Mouse (Mus musculus) lung, postnatal 0 days (tissue): ENCODE data around the gene Ccdc33. TPM values are rescaled to one million over a fixed set of nuclear protein-coding genes. Genes with fewer than 3 reads are reported as not detected.

Experiments
- ATAC-seq: fragments of 200-750 bp; cut with Nextera tagmentation; 2 replicates; pipeline ENCODE4 v1.8.0; 2017; ENCODE audit warnings: moderate library complexity
- DNase-seq: peaks from one replicate; pipeline ENCODE4 v3.0.0-alpha.2; 2016; ENCODE audit warnings: low spot score
- H3K27ac ChIP-seq: fragments of 300-500 bp; sonication (generic); 2 replicates; pipeline ENCODE4 v1.5.1; 2014; ENCODE audit warnings: antibody characterized with exemption, mild to moderate bottlenecking, low read length, mixed read lengths
- H3K27me3 ChIP-seq: fragments of 300-500 bp; sonication (generic); replicated peaks from 2 replicates; pipeline ENCODE4 v1.6.1; 2014; ENCODE audit warnings: low read length, mixed read lengths; ENCODE audit not compliant: insufficient read depth
- H3K36me3 ChIP-seq: fragments of 300-500 bp; sonication (generic); 2 replicates; pipeline ENCODE4 v1.6.1; 2014; ENCODE audit warnings: low read length, mixed read lengths; ENCODE audit not compliant: insufficient read depth
- H3K4me1 ChIP-seq: fragments of 300-500 bp; sonication (generic); 2 replicates; pipeline ENCODE4 v1.6.1; 2014; ENCODE audit warnings: antibody characterized with exemption, low read depth, low read length, mixed read lengths; ENCODE audit not compliant: insufficient read depth
- H3K4me2 ChIP-seq: fragments of 300-500 bp; sonication (generic); replicated peaks from 2 replicates; pipeline ENCODE4 v1.6.1; 2014; ENCODE audit warnings: low read depth, mild to moderate bottlenecking, low read length, moderate library complexity, mixed read lengths
- H3K4me3 ChIP-seq: fragments of 300-500 bp; sonication (generic); 2 replicates; pipeline ENCODE4 v1.5.1; 2014; ENCODE audit warnings: low read depth, low read length
- H3K9ac ChIP-seq: fragments of 300-500 bp; sonication (generic); replicated peaks from 2 replicates; pipeline ENCODE4 v1.6.1; 2014; ENCODE audit warnings: low read depth, mild to moderate bottlenecking
- H3K9me3 ChIP-seq: fragments of 300-500 bp; sonication (generic); 2 replicates; pipeline ENCODE4 v1.6.1; 2016; ENCODE audit warnings: low read length, mixed read lengths
- CTCF ChIP-seq: IDR thresholded peaks from 2 replicates; pipeline ENCODE4 v1.5.1; 2016; ENCODE audit warnings: antibody characterized with exemption, mild to moderate bottlenecking
- EP300 ChIP-seq: IDR thresholded peaks from 2 replicates; pipeline ENCODE4 v1.6.1; 2016; ENCODE audit warnings: antibody characterized with exemption, mild to moderate bottlenecking, control low read depth
- whole genome bisulfite sequencing: fragments of 180-500 bp; shearing (Covaris S2); extraction: QIAGEN DNeasy Blood & Tissue Kit; methylation state at CpG from one replicate; pipeline ENCODE4 v1.1.7; 2014; 5-methylcytosine and 5-hydroxymethylcytosine counted together
- polyA plus RNA-seq: library from polyadenylated mRNA; unstranded; fragments of >200 nt; fragmentation: Nextera tagmentation; extraction: Ambion mirVana; gene quantifications from 2 replicates; pipeline ENCODE4 v1.2.1, GENCODE M21; 2015

Gene Ccdc33
- polyA plus RNA-seq, 1 experiment from 2014 or later = 3.0 TPM

- H3K4me3 ChIP-seq = no peak overlapping the region
- TF ChIP-seq CTCF (no peak), EP300 (no peak)
- H3K27ac ChIP-seq = no peak overlapping the region
- 54% methylated on average over 5 of the region's 5 CpGs for WGBS
- H3K9me3 ChIP-seq = no peaks in the 10 kb centered on the region
- no peaks in the 10 kb centered on the region for H3K27me3 ChIP-seq
- no peaks in the 10 kb centered on the region for H3K36me3 ChIP-seq
- no peak for ATAC-seq
- no peaks in the 10 kb centered on the region for H3K4me1 ChIP-seq
- no peak for DNase-seq
- no peak overlapping the region for H3K4me2 ChIP-seq
- no peak overlapping the region for H3K9ac ChIP-seq
Measured at GRCm38 (mm10) chr9:58031895-58032294, 86.7 kb downstream of the Ccdc33 start.

GRCm38 (mm10) chr9:58029635-58030034 is 89.0 kb downstream of the Ccdc33 start:
- Histone ChIP-seq H3K9me3 (no peaks in the 10 kb centered on the region), H3K36me3 (no peaks in the 10 kb centered on the region), H3K27ac (no peak overlapping the region), H3K4me1 (no peaks in the 10 kb centered on the region), H3K9ac (no peak overlapping the region), H3K4me2 (no peak overlapping the region), H3K4me3 (no peak overlapping the region), H3K27me3 (no peaks in the 10 kb centered on the region)
- DNase-seq (no peak), ATAC-seq (no peak)
- TF ChIP-seq CTCF = no peak
- TF ChIP-seq EP300 = no peak
- 79% methylated on average over 6 of the region's 6 CpGs for WGBS

GRCm38 (mm10) chr9:58028841-58029240 is 89.8 kb downstream of the Ccdc33 start:
- H3K4me3 ChIP-seq = no peak overlapping the region
- H3K36me3 ChIP-seq = no peaks in the 10 kb centered on the region
- H3K27ac ChIP-seq = no peak overlapping the region
- no peaks in the 10 kb centered on the region for H3K9me3 ChIP-seq
- H3K4me1 ChIP-seq = no peaks in the 10 kb centered on the region
- H3K4me2 ChIP-seq = no peak overlapping the region
- WGBS = 58% methylated on average over 5 of the region's 5 CpGs
- no peak overlapping the region for H3K9ac ChIP-seq
- TF ChIP-seq CTCF = no peak
- TF ChIP-seq EP300 = no peak
- ATAC-seq (no peak), DNase-seq (no peak)
- no peaks in the 10 kb centered on the region for H3K27me3 ChIP-seq

GRCm38 (mm10) chr9:58027426-58028180 is 91.0 kb downstream of the Ccdc33 start:
- no peak for TF ChIP-seq EP300
- H3K9me3 ChIP-seq = no peaks in the 10 kb centered on the region

GRCm38 (mm10) chr9:58025995-58026394 is 92.6 kb downstream of the Ccdc33 start:
- Histone ChIP-seq H3K9ac (no peak overlapping the region), H3K9me3 (no peaks in the 10 kb centered on the region), H3K4me1 (no peaks in the 10 kb centered on the region), H3K4me2 (no peak overlapping the region), H3K36me3 (no peaks in the 10 kb centered on the region), H3K4me3 (no peak overlapping the region), H3K27me3 (no peaks in the 10 kb centered on the region), H3K27ac (no peak overlapping the region)
- TF ChIP-seq EP300 (no peak), CTCF (no peak)
- ATAC-seq (no peak), DNase-seq (no peak)
- 71% methylated on average over 9 of the region's 9 CpGs for WGBS

More at GRCm38 (mm10) chr9:58027426-58028180, 91.0 kb downstream of the Ccdc33 start:
- Histone ChIP-seq H3K9ac (no peak overlapping the region), H3K27ac (no peak overlapping the region), H3K4me2 (no peak overlapping the region), H3K36me3 (no peaks in the 10 kb centered on the region), H3K27me3 (no peaks in the 10 kb centered on the region), H3K4me3 (no peak overlapping the region), H3K4me1 (no peaks in the 10 kb centered on the region)
- ATAC-seq (no peak), DNase-seq (no peak)
- 37% methylated on average over 2 of the region's 2 CpGs for WGBS

GRCm38 (mm10) chr9:58018385-58018784 is 100.2 kb downstream of the Ccdc33 start:
- no peaks in the 10 kb centered on the region for H3K36me3 ChIP-seq
- H3K4me1 ChIP-seq = no peaks in the 10 kb centered on the region
- DNase-seq (no peak), ATAC-seq (no peak)
- no peak overlapping the region for H3K27ac ChIP-seq
- H3K9me3 ChIP-seq = no peaks in the 10 kb centered on the region
- no peak overlapping the region for H3K9ac ChIP-seq
- no peak overlapping the region for H3K4me3 ChIP-seq
- TF ChIP-seq EP300 = no peak
- TF ChIP-seq CTCF = no peak
- WGBS = 78% methylated on average over 5 of the region's 5 CpGs
- no peak overlapping the region for H3K4me2 ChIP-seq
- H3K27me3 ChIP-seq = no peaks in the 10 kb centered on the region

GRCm38 (mm10) chr9:58016962-58017361 is 101.7 kb downstream of the Ccdc33 start:
- no peak for ATAC-seq

More at GRCm38 (mm10) chr9:58016962-58017361, 101.7 kb downstream of the Ccdc33 start:
- WGBS = 64% methylated on average over 3 of the region's 3 CpGs
- DNase-seq = no peak
- Histone ChIP-seq H3K4me1 (no peaks in the 10 kb centered on the region), H3K4me3 (no peak overlapping the region), H3K27me3 (no peaks in the 10 kb centered on the region), H3K9ac (no peak overlapping the region), H3K4me2 (no peak overlapping the region), H3K36me3 (no peaks in the 10 kb centered on the region), H3K27ac (no peak overlapping the region), H3K9me3 (no peaks in the 10 kb centered on the region)
- no peak for TF ChIP-seq CTCF
- TF ChIP-seq EP300 = no peak
